Mouse (Mus musculus) CD4-positive helper T cell, adult 2 months (primary cell): ENCODE results near the gene Olfr1240.

ENCODE experiments used
- DNase-seq: peaks from one replicate; pipeline ENCODE4 v3.0.0-alpha.2; 2012; ENCODE audit warnings: low read depth, missing footprints, low spot score

The Olfr1240 gene

DNA sequence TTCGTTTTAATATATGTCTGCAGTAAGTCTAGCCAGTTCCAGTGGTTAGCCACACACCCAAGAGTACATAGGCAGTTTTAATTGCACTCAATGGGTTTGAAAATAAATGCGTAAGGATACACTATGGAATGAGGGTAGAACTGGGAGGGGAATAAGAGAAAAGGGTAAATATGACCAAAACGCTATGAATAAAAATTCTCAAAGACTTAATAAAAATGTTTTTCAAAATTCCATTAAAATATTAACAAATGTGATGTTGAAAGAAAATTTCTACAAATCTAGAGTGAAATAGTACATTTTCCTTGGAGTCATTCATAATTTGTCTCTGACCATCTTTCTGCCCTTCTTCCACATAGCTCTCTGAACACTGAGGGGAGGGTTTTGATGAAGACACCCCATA, at the start of gene Olfr1240:
Olfr1240 (minus strand) TSS at position 101 of the 400 bp plus-strand sequence.
- DNase-seq, result no peak

DNA sequence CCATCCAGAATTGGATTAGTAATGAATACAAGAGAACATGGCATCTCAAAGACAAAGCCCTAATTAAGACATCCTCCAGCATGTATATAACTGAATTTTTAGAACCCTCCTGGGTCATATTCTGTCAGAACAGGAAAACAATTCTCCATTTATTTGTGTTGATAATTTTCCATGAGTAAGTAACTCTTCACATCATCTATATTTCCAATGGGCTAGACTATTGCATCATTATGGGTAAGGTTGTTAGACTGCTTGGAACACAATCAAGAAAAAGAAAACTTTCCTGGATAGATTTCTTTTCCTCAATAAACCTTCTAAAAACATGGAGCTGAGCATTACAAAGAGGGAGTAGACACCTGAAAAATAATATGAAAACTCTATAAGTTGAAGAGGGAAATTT, 44.2 kb upstream of the Olfr1240 start, which contains the start of gene Olfr1241:
Olfr1241 (minus strand) TSS at position 101 of the 400 bp plus-strand sequence.
- no peak for DNase-seq

DNA sequence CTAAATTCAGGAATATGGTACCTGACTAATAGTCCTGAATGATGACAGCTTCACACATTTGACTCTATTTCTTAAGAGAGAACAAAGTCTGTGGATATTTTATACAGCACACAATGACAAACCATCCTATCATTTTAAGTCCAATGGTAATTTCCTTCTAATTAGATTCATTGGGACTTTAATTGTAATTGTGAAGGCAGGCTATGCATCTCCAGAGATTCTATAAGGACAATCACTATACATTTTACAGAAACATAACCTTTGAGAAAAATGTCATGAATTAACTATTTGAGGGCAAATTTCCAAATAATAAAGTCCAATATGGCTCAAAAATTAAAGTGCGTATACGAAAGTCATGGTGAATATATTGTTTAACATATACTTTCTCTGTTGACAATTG, 22.5 kb downstream of the Olfr1240 start, which contains the start of gene Olfr1239:
Olfr1239 (minus strand) TSS at position 101 of the 400 bp plus-strand sequence.
- DNase-seq, result no peak

DNA sequence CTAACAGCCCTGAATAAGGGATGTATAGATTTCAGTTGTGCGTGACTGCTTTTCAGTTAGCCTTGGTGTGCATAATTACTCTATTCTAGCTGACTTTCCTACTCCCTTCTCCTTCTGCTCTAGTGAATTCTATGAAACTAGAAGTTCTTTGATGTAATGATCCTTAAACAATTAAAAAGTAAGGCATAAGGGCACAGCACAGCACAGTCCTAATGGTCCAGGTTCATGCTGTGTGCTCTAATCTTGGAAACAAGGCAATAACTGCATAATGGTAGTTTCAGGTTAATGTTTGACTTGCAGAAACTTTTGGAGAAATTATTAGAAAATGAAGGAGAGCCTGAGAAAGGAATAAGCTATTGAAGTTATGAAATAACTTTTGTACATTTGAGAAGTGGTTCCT, 28.2 kb downstream of the Olfr1240 start:
- DNase-seq, result no peak

DNA sequence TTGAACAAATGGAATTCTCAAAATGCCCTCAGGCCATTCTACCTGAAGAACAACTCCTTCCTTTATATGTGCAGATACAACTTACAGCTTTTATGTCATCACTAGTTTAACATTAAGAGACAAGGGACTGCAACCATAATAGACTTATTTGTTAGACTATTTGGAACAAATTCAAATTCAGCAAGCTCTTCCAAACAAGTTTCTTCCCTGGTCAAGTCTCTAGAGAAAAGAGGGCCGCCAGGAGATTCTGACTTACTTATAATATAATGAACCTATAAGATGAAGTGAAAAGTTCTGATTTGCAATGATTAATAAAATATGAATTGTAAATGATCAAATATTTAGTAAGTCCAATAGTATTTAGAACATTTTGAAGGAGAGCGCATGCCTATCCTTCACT, 33.2 kb downstream of the Olfr1240 start, which contains the start of gene Olfr1238:
Olfr1238 (minus strand) TSS at position 101 of the 400 bp plus-strand sequence.
- DNase-seq, result no peak

DNA sequence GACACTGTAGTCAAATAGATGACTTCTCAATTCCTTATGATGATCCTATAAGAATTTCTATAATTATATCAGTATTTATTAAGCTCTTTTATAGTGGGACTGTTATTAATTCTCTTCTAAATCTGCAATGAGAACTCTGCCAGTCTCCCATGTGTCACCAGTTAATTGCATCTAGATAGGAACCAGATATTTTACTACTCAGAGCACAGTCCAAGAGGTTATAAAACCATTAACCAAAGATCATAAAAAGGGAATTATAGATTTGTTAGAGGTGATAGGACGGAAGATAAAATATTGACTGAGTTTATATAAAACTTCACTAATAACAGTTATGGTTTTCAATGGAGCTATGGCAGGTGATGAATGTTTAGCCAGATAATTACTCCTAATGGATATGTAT, 41.9 kb downstream of the Olfr1240 start:
- no peak for DNase-seq
